Mouse (Mus musculus): Measurements from ENCODE around the gene Slc6a11.

Gene Slc6a11

DNA sequence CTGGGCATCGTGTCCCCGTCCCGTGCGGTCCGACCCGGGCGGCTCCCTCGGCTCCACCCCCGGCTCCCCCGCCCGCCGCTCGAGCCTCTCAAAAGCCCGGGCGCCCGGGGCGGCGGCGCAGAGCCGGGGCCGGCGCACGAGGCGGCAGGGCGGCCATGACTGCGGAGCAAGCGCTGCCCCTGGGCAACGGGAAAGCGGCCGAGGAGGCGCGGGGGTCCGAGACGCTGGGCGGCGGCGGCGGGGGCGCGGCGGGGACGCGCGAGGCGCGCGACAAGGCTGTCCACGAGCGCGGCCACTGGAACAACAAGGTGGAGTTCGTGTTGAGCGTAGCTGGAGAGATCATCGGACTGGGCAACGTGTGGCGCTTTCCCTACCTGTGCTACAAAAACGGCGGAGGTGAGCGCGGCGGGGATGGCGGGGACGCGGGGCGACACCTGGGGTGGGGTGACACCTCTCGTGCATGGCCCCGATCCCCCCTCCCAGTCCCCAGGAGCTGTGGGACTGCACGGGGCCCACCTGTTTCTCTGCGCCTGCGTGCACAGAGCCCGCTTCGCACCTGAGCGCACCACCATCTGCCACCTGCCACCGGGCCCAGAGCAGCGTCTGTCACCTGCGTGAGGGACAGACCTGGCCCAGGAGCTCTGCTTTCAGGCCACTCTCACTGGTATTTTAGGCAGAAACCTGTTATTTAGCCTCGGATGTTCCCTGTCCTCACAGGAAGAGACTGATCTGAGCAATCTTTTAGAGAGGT, at the start of gene Slc6a11:
Gene Slc6a11 (plus strand): TSS at position 120 of the 751 bp plus-strand sequence.
- no peak for DNase-seq (ENCODE audit: low read depth, low spot score)

DNA sequence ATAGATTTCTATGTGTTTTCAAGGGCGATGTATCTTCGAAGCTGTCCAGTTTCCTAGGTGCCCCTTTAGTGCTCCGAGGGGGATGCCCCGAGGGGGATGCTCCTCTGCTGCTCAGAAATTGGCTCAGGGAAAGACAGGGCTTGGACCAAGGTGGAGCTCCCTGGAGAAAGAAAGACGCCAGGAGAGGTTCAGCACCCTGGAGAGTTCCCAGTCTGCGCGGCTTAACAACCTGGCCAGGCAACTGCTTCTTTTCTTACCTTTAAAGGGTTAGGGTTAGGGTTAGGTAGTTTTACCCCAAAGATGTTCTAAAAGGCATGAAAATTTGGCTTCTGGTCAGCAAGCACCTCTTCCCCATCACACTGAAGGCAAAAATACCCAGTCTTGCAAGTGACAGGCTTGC, 43.9 kb upstream of the Slc6a11 start:
- DNase-seq (ENCODE audit: low read depth, low spot score), result peak; percentile 76

DNA sequence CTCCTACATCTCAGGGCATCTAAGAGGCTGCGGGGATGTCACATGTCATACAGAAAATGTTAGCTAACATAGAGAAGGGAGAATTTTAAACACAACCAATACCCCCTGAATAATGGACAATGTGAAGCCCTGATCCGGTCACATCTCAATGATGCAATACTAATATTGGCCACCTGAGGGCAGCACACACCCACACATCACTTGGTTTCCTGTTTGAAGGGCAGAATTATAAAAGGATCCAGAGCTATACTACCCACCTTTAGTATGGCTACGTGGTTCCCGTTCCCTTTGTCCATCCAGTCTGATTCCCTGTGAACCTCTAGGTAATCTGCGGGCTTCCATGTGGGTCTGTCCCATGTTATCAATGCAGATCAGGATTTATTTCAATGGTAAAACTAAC, 41.4 kb upstream of the Slc6a11 start:
- DNase-seq (ENCODE audit: low read depth, low spot score), result peak; percentile 53

DNA sequence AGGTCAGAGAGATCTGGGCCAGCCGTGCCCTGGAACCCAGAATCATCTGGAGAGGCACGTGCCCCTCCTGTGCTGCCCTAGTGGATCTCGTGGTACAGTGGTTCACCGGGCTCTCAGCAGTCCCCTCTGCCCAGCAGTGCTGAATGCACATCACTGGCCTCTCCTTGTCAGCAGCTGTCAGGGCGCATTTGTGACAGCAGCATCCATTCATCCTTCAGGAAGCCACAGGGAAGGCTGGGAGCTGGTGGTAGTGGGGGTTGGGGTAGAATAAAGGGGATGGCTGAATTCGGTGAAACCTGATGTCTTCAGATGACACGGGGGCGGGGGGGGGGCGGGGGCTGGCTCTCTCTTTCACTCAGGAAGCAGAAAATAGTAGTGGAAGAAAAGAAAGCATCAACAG, 38.8 kb upstream of the Slc6a11 start:
- DNase-seq (ENCODE audit: low read depth, low spot score), result no peak

DNA sequence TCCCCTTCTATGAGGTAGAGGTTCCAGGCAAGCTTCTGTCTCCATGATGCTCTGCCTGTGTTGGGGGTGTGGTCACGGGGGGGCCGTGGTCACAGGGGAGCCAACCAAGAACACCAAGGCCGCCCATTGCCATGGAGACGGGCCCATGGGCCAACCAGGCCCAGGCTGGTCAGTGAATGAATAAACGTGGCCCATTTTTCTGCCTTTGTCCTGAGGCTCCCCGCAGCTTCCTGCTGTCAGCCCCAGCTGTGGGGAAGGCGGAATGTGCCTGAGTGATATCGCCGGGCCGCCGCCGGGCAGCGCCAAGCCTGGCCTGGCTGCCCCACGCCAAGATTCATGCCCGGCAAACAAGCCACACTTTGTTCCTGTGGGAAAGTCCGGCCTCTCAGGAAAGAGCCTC, 36.8 kb upstream of the Slc6a11 start:
- no peak for DNase-seq (ENCODE audit: low read depth, low spot score)

DNA sequence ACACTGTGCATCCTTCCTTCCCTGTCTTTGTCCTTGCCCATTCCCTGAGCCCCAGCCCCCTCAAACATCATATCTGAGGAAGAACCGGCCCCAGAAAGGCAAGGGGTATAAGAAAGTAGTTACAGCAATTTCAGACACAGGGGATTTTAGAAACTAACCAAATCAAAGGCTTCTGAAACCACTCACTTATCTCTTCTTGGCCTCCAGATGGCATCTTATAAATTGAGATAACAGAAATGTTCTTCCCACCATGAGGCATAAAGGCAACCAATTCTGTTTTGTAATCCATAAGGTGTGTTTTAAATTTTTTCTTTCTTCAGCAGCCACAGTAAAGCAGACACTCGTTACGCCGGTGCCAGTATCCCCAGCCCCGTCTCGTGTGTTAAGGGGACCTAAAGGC, 34.5 kb upstream of the Slc6a11 start:
- no peak for DNase-seq (ENCODE audit: low read depth, low spot score)

DNA sequence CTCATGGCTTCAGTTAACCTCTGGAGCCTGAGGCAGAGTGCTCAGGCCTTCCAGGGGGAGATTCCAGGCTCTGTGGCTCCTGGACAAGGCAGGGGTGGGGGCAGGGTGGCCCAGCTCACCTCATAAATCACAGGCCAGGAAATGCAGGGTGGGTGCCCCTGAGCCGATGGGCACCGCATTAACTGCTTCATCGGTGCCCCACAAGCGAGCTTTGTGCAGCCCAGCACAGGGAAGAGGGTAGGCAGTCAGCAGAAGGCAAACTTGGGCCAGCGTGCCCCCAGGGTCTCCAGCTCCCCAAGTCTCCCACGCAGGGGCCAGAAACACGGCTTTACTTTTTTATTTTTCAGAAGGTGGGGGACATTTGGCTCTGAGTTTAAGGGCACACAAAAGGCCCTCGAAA, 29.1 kb upstream of the Slc6a11 start:
- no peak for DNase-seq (ENCODE audit: low read depth, low spot score)

DNA sequence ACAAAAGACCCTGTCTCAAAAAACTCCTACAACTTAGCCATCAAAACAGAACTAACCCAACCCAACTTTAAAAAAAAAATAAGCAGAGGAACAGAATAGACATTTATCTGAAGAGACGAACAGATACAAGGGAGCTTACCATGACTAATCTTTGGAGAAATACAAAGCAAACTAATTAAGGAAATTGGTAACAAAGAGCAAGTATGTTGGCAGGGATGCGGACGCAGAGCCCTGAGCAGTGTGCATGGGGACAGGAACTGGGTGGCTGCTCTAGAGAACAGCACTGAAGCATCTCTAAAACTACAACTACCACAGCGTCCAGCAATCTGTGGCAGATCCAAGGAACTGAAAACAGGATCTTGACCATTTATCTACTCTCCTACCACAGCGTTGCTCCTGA, 11.5 kb upstream of the Slc6a11 start:
- no peak for DNase-seq (ENCODE audit: low read depth, low spot score)

DNA sequence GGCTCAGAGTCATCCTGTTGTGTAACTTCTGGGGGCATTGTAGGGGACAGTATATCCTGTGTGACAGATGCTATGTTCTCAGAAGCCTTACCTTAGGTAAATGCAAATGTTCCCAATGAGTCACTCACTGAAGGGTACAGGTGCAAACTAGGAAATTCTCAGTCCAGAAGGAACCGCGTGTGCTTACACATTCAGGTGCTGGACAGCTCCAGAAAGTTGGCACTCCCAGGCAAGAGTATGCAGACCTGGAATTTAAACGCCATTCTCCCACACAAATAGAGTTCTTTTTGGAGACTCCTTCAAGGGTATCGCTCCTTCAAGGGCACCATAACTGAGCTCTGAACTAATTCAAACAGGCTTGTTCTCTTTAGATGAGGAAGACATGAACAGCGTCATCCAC, 5.5 kb upstream of the Slc6a11 start:
- peak; percentile 6 for DNase-seq (ENCODE audit: low read depth, low spot score)

DNA sequence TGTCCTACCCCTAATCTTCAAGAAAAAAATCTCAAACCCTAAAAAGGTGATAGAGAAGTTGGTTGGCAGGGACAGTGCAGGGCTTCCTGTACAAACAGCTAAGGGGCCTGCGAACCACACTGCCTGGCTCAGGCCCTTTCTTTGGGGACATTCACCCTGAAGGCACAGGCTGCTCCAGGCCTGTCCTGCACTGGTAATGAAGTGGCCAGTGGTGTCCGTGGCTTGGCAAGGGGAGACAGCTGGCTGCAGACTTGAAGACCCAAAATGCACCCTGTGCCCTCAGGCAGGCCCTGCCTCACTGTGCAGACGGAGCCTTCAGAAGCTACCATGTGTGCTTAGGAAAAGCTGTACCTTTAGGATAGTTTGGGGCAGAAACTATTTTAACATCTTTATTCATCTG, 1.4 kb downstream of the Slc6a11 start:
- no peak for DNase-seq (ENCODE audit: low read depth, low spot score)

DNA sequence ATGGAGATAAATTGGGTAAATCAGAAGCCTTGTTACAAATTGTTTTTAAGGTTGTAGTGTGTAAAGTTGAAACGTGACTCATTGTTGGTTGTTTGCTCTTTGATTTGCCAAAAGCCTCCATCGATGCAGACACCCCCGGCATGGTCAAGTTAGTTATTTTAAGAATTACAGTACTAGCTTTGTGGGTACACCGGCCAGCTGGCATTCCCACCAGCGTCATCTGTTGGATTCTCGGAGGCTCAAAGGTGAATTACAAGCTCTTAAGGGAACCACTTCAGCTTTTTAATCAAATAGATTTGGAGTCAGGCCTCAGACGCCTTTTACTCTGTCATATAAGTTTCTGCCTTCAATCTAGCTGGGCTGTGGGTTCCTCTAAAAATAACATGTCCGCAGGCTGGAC, 1.9 kb downstream of the Slc6a11 start:
- DNase-seq (ENCODE audit: low read depth, low spot score), result no peak

DNA sequence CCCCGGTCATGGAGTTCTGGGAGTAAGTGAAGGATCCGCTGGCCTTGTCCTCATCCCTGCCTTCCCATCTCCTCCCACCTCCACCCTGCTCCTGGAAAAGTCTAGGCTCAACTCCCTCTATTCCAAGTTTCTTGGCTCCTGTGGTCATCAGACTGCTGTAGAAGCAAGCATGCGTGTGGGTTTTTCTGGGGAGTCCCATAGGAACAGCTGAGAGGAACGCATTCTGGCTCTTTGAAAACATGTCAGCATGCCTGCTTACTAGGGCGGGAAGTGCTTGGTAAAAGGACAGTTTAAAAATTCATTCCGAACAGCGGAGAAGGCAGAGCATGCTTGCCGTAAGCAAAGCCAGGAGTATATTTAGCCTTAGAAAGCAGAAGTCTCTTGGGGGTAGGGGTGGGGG, 7.9 kb downstream of the Slc6a11 start:
- no peak for DNase-seq (ENCODE audit: low read depth, low spot score)

DNA sequence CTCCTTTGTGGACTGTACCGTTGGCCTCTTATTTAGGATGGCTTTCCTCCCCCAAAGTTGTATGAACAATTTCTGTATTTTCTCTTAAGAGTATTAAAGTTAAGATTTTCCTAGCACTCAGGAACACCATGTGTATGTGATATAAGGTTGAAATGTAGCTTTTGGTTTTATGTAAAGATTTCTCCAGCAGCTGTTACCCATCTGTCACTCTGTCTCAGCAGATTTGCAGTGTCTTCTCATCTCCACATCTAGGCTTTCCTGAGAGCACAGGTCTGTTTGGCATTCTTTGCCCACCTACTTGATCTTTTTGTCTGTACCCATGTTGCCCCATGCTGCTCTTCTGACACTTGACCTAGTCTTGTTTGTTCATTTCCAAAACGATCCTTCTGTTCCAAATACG, 10.4 kb downstream of the Slc6a11 start:
- no peak for DNase-seq (ENCODE audit: low read depth, low spot score)

DNA sequence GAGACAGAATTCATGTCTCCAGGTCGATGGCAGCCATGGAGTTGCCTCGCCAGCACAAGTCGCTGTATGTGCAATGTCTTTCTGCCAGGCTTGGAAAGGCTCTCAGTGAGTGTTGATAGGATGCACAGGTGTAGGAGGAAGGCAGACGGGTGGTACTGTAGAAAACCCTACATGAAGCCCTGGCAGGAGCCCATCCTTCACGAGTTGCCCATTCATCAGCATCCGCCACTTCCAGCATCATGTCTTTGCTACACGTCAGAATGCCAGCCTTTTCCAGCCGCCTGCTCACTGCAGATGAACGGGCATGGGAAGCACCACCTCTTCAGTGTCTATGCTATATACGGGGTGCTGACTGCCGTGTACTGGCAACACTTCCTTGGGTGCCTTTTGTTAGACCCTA, 11.4 kb downstream of the Slc6a11 start:
- no peak for DNase-seq (ENCODE audit: low read depth, low spot score)

DNA sequence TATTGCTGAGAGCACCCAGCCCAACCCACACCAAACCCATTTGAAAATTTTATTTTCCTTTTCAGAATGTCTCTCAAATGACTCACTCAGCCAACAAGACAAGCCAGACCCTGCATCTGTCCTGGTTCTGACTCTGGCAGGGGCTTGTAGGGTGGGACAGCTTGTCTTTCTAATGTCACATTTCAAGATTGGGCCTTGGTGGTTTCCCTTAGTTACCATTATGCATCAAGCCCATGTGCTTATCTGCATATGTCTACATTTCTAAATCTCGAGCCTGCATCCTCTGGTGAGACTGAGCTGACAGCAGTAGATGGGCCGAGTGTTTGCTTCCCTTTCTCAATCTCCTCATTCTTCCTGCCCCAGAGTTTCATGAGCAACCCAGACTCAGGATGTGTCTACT, 12.5 kb downstream of the Slc6a11 start:
- no peak for DNase-seq (ENCODE audit: low read depth, low spot score)

DNA sequence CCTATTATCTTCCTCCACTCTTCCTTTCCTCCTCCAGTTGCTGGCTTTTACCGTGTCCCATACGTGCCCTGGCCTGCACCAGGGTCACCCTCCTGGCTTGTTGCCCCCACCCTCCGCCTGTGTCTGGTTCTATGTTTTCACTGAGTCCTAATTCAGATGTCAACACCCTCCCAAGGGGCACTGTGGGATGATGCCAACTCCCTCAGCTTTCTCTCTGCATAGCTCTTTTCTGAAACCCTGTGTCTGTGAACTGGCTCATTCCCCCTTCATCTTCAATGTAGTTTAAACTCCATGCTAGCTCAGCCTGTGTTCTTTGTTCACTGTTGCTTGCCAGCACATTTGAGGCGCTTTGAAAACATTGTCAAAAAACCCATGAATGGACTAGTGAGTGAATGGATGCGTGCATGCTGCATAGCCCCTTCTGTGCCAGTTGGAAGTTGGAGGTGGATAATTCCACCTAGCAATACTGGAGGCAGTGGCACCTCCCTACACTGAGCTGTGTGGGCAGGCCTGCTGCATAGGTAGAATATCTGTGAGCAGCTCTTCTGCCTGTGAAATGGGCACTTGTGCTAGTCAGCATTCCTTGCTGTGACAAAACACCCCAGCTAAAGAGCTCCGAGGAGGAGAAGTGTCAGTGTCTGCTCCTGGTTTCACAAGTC, 13.5 kb downstream of the Slc6a11 start:
- DNase-seq (ENCODE audit: low read depth, low spot score), result no peak

DNA sequence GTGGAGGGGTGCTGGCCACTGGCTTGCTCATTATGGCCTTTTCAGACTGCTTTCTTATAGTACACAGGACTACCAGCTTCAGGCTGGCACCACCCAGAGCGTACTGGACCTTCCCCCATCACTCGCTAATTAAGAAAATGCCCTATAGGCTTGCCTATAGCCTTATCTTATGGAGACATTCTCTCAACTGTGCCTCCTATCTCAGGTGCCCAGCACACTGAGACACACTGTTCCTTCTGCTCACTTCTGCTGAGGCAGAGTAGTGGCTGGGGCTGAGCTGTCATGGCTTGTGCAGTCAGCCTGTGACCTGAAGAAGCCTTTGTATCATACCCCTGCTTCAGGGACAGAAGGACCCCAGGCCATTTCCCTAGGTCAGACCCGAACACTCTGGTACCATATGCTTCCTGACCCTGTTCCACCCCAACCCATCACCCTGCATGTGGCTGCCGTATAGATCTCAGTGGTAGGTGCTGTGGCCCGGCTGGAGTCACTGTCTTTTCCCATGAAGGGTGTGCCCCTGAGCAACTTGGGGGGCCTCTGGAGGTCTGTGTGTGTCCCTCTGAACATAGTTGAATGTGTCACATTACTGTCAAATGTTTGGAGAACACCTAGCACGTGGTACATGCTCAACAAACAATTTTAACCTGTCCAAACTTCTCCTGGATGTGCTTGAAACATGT, 14.7 kb downstream of the Slc6a11 start:
- no peak for DNase-seq (ENCODE audit: low read depth, low spot score)

DNA sequence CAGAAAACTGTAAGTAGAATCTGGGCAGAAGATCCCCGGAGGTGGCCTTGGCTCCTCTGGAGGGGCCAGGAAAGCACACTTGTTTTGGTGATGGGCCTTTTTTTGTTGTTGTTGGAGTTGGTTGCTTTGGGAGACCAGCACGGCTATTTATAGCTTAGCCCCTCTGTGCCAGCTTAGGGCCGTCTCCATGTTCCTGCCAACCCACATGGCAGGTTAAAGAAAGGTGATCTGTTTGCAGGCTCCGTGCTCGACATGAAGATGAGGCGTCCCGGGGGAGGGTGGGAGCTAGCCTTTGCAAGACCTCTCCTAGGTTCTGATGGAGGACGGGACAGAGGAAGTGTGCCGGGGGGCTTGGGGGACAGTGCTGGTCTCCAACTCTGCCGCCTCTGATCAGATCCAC, 24.7 kb downstream of the Slc6a11 start:
- DNase-seq (ENCODE audit: low read depth, low spot score), result no peak

DNA sequence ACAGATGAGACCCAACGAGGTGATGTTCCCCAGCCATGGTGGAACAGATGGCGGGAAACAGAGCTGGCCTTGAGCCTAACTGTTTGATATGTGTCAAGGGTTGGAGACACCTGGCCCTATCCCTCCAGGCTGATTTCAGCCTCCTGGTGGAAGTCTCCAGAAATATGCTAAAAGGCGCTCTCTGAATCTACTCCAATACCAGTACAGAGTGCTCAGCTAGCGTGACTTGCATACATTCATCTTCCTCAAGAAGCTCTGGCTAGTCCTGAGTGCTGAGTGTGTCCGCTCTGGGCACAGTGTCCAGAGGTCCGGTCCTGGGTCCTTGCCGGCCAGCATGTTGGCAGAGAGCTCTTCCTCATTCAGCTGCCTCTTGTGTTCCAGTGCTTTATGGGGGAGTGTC, 27.8 kb downstream of the Slc6a11 start:
- no peak for DNase-seq (ENCODE audit: low read depth, low spot score)

DNA sequence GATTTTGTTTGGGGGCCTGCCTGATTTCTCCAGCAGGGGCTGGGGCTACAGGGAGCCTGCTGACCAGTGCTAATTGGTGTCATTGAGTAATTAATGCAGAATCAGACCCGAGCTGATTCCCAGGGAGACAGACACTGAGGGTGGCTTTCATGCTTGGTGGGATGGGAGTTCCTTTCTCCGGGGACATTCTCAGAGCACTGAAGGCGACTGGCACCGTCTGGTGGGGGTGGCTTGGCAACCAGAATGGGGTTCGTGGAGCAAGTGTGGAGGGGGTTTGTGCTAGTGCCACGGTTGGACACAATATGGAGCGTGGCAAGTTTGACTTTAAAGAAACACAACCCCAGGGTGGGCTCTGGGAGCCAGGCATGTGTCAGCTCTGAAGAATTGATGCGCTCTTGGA, 29.7 kb downstream of the Slc6a11 start:
- no peak for DNase-seq (ENCODE audit: low read depth, low spot score)

DNA sequence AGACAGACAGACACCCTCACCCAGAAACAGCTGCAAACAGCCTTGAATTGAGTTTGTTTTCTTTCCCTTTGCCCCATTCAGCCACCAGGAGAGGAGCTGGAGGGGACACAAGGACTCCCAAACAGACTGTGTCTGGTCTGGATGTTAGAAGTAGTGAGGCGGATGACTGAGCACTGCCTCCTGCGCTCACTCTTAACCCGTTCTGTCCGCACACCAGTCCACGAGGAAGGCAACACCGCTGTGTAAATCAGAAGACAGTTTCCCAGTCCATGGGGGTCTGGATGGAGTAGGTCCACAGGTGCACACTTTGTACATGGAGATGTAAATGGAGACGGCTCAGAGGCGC, 43.0 kb downstream of the Slc6a11 start:
- DNase-seq (ENCODE audit: low read depth, low spot score), result no peak

DNA sequence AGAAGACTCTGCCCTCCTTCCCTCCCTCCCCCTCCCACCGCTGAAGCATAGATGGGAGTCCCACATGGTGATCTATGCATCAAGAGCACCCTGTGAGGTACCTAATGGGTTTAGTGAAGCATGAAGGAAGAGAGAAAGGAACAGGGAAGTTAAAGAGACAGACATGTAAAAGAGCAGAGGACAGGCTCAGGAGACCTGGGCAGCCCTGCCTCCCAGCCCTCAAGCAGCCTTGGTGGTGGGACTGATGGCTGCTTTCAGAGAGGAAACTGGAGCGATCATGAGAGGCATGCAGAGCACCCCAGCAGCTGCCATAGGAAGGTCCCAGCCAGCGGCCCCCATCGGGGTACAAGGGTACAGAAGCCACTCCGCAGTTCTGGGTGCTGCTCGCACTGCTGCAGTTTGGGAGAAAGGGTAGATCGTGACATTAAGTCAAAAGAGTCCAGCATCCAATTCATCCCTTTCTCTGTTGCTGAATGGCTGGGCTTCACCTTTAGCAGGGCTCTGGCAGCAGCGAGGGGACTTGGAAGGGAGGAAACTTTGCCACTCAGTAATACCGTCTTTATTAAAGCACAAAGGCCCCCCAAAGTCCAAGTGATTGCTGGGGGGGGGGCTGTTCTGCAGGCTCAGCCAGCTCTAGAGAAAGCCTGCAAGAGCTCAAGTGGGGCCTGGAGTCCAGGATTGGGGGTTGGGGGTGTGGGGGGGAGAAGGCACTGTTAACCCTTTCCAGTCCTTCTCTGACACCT, 43.5 kb downstream of the Slc6a11 start:
- no peak for DNase-seq (ENCODE audit: low read depth, low spot score)

All from forelimb bud, embryonic 11.5 days (tissue).